Mouse (Mus musculus) brain, embryonic 14.5 days (tissue): ENCODE data around the gene Kctd21.

Source experiments
- CTCF ChIP-seq: fragments of 200-500 bp; IDR thresholded peaks from 2 replicates; pipeline ENCODE4 v1.5.1; 2012; ENCODE audit warnings: inconsistent platforms, mild to moderate bottlenecking, moderate library complexity, borderline replicate concordance; ENCODE audit not compliant: insufficient read depth, insufficient read length; ENCODE audit errors: extremely low read depth
- POLR2A ChIP-seq: fragments of 200-500 bp; IDR thresholded peaks from 2 replicates; pipeline ENCODE4 v1.6.1; 2012; ENCODE audit warnings: mild to moderate bottlenecking, inconsistent platforms, borderline replicate concordance; ENCODE audit not compliant: poor library complexity, insufficient read depth, insufficient read length, severe bottlenecking; ENCODE audit errors: extremely low read depth

- TF ChIP-seq CTCF (no peak), POLR2A (no peak)
Measured at GRCm38 (mm10) chr7:97313364-97313995, 18.6 kb upstream of the Kctd21 start.
